Mouse (Mus musculus) lung, embryonic 14.5 days (tissue): ENCODE measurements around the gene Fgfr4. TPM values are rescaled to one million over a fixed set of nuclear protein-coding genes. Genes with fewer than 3 reads are reported as not detected.
A peak's percentile ranks its signal among the peaks of the same experiment; 100 is the strongest.

ENCODE experiments used
- ATAC-seq: fragments of 200-750 bp; cut with Nextera tagmentation; 2 replicates; pipeline ENCODE4 v1.8.0; 2017; ENCODE audit warnings: mild to moderate bottlenecking, moderate TSS enrichment, moderate library complexity; ENCODE audit not compliant: insufficient read depth
- DNase-seq: peaks from one replicate; pipeline ENCODE4 v3.0.0-alpha.2; 2015
- H3K27ac ChIP-seq: fragments of 300-500 bp; sonication (generic); 2 replicates; pipeline ENCODE4 v1.5.1; 2014; ENCODE audit warnings: low read depth, mild to moderate bottlenecking, moderate library complexity
- H3K27me3 ChIP-seq: fragments of 300-500 bp; sonication (generic); 2 replicates; pipeline ENCODE4 v1.6.1; 2014; ENCODE audit warnings: low read length, control low read depth; ENCODE audit not compliant: insufficient read depth
- H3K36me3 ChIP-seq: fragments of 300-500 bp; sonication (generic); 2 replicates; pipeline ENCODE4 v1.6.1; 2014; ENCODE audit warnings: control low read depth; ENCODE audit not compliant: insufficient read depth
- H3K4me1 ChIP-seq: fragments of 300-500 bp; sonication (generic); 2 replicates; pipeline ENCODE4 v1.6.1; 2014; ENCODE audit warnings: antibody characterized with exemption, control low read depth; ENCODE audit not compliant: insufficient read depth
- H3K4me2 ChIP-seq: fragments of 300-500 bp; sonication (generic); 2 replicates; pipeline ENCODE4 v1.6.1; 2014; ENCODE audit warnings: mild to moderate bottlenecking
- H3K4me3 ChIP-seq: fragments of 300-500 bp; sonication (generic); 2 replicates; pipeline ENCODE4 v1.5.1; 2014; ENCODE audit warnings: low read depth, low read length
- H3K9ac ChIP-seq: fragments of 300-500 bp; sonication (generic); 2 replicates; pipeline ENCODE4 v1.6.1; 2014
- H3K9me3 ChIP-seq: fragments of 300-500 bp; sonication (generic); 2 replicates; pipeline ENCODE4 v1.6.1; 2016; ENCODE audit warnings: low read depth, low read length, control low read depth
- CTCF ChIP-seq: IDR thresholded peaks from 2 replicates; pipeline ENCODE4 v1.5.1; 2016; ENCODE audit warnings: antibody characterized with exemption, low read depth
- WGBS: fragments of 180-500 bp; shearing (Covaris S2); extraction: QIAGEN DNeasy Blood & Tissue Kit; methylation state at CpG from one replicate; pipeline ENCODE4 v1.1.7; 2014; 5-methylcytosine and 5-hydroxymethylcytosine counted together
- polyA plus RNA-seq: library from polyadenylated mRNA; unstranded; fragments of >200 nt; fragmentation: Nextera tagmentation; extraction: Ambion mirVana; gene quantifications from 2 replicates; pipeline ENCODE4 v1.2.1, GENCODE M21; 2014

The Fgfr4 gene
- polyA plus RNA-seq, 1 experiment from 2014 or later = 17.3 TPM

GRCm38 (mm10) chr13:55172336-55172770 is 19.9 kb downstream of the Fgfr4 start:
- H3K27me3 ChIP-seq = no peaks in the 10 kb centered on the region
- H3K36me3 ChIP-seq = 0 out of 2 replicates have a peak, but pooled peaks cover 1% of the 10 kb centered on the region
- no peak overlapping the region for H3K9ac ChIP-seq
- no peak overlapping the region for H3K4me3 ChIP-seq
- no peaks in the 10 kb centered on the region for H3K9me3 ChIP-seq
- H3K4me2 ChIP-seq = peak overlapping the region; percentile 58
- ATAC-seq (no peak), DNase-seq (no peak)
- WGBS = 40% methylated on average over 7 of the region's 7 CpGs
- H3K27ac ChIP-seq = peak overlapping the region; percentile 83; the same call in 1 of the 2 replicates
- no peak for TF ChIP-seq CTCF
- H3K4me1 ChIP-seq = peaks cover 7% of the 10 kb centered on the region

DNA sequence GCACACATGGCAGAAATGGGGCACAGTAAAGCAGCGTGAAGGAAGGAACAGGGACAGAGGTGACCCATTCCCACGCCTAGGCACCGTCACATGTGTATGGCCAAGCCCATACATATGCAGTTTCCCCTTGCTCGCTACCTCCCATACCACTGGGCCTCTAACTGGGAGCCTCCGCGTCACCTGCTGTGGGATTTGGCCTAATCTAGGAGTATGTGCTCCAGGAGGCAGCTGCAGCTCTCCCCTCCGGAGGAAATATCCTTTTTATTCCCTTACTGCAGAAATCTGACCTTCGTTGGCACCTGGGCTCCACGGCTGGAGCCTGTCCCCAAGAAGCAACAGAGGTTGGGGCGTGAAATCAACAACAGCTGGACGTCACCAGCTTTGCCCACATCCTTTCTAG is 21.9 kb downstream of the Fgfr4 start:
- H3K4me2 ChIP-seq = no peak overlapping the region
- H3K9ac ChIP-seq = no peak overlapping the region
- 68% methylated on average over 11 of the region's 11 CpGs for WGBS
- no peak overlapping the region for H3K4me3 ChIP-seq
- H3K4me1 ChIP-seq = peaks cover 7% of the 10 kb centered on the region
- H3K9me3 ChIP-seq = no peaks in the 10 kb centered on the region
- TF ChIP-seq CTCF = no peak
- no peak for DNase-seq
- ATAC-seq = no peak
- H3K27ac ChIP-seq = no peak overlapping the region
- H3K27me3 ChIP-seq = no peaks in the 10 kb centered on the region
- H3K36me3 ChIP-seq = no peaks in the 10 kb centered on the region

DNA sequence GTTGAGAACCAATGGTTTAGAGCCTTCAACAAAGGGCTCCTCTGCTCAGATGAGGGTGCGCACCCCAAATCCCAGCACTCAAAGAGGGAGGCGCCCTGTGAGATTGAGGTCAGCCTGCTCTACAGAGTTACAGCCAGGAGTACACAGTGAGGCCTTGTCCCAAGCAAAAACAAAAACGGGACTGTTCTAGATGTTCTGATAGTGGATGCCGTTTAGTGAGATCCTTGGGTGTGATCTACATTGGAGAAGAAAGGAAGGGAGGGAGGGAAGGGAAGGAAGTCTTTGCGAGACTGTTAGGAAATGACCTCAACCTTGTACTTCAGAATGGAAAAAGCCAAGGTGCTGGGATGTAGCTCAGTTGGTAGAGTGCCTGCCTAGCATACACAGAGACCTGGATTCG is 23.8 kb downstream of the Fgfr4 start:
- TF ChIP-seq CTCF = no peak

DNA sequence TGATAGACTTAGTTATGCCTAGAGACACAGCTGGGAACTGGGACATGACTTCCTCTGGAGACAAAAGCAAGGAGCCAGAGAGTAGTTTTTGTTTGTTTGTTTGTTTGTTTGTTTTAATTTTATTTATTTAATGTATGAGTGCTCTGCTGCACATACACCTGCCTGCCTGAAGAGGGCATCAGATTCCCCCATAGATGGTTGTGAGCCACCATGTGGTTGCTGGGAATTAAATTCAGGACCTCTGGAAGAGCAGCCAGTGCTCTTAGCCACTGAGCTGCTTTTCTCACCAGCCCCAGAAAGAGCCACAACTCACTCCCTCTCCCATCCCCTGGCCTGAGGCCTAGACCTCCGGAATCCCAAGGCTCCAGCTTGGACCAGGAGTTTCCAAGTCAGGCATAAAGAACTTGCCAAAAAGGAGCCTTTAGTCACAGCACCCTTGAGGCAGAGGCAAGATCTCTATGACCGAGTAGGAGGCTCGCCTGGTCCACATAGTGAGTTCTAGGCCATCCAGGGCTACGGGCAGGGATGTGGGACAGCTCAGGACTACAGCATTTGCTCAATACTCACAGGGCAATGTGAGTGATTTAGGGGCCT is 25.6 kb downstream of the Fgfr4 start:
- Histone ChIP-seq H3K27me3 (no peaks in the 10 kb centered on the region), H3K4me2 (no peak overlapping the region), H3K4me1 (no peaks in the 10 kb centered on the region), H3K9ac (no peak overlapping the region), H3K36me3 (no peaks in the 10 kb centered on the region), H3K4me3 (no peak overlapping the region), H3K27ac (no peak overlapping the region), H3K9me3 (no peaks in the 10 kb centered on the region)
- 58% methylated on average over 4 of the region's 4 CpGs for WGBS
- TF ChIP-seq CTCF = peak; percentile 48
- ATAC-seq (no peak), DNase-seq (no peak)

More for the DNA sequence above, 23.8 kb downstream of the Fgfr4 start:
- peaks cover 7% of the 10 kb centered on the region for H3K4me1 ChIP-seq
- H3K36me3 ChIP-seq = no peaks in the 10 kb centered on the region
- H3K27me3 ChIP-seq = no peaks in the 10 kb centered on the region
- no peak overlapping the region for H3K9ac ChIP-seq
- no peaks in the 10 kb centered on the region for H3K9me3 ChIP-seq
- no peak for ATAC-seq
- no peak overlapping the region for H3K4me3 ChIP-seq
- no peak overlapping the region for H3K4me2 ChIP-seq
- WGBS = 84% methylated on average over 6 of the region's 6 CpGs
- no peak overlapping the region for H3K27ac ChIP-seq
- DNase-seq = no peak

- Histone ChIP-seq H3K9me3 (no peaks in the 10 kb centered on the region), H3K4me1 (no peaks in the 10 kb centered on the region), H3K4me3 (no peak overlapping the region), H3K27ac (no peak overlapping the region), H3K36me3 (no peaks in the 10 kb centered on the region), H3K27me3 (no peaks in the 10 kb centered on the region), H3K9ac (no peak overlapping the region), H3K4me2 (no peak overlapping the region)
- 24% methylated on average over 2 of the region's 2 CpGs for WGBS
- DNase-seq = peak; percentile 89
- no peak for ATAC-seq
- peak; percentile 93 for TF ChIP-seq CTCF
These were observed 26.1 kb downstream of the Fgfr4 start for GRCm38 (mm10) chr13:55178556-55178955.

DNA sequence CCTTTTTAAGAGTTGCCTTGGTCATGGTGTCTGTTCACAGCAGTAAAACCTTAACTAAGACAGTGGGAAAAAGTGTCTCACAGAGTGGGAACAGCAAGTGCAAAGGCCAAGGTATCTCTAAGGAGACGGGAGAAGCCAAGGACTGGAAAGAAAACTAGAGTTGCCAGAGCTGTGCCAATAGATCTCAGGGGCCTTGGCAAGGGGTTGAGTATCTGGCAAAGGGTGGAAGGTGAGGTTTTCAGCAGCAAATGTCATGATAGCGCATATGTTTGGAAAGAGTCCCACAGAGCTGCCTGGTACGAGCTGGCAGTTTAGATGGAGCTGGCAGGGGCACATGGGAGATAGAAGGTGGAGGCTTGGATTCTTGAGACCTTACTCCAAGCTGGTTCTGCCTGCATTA is 27.2 kb downstream of the Fgfr4 start:
- ATAC-seq = no peak
- Histone ChIP-seq H3K27me3 (no peaks in the 10 kb centered on the region), H3K36me3 (no peaks in the 10 kb centered on the region), H3K9me3 (no peaks in the 10 kb centered on the region), H3K9ac (no peak overlapping the region), H3K4me1 (no peaks in the 10 kb centered on the region), H3K4me2 (no peak overlapping the region), H3K4me3 (no peak overlapping the region), H3K27ac (no peak overlapping the region)
- no peak for TF ChIP-seq CTCF
- 90% methylated on average over 3 of the region's 3 CpGs for WGBS
- no peak for DNase-seq

DNA sequence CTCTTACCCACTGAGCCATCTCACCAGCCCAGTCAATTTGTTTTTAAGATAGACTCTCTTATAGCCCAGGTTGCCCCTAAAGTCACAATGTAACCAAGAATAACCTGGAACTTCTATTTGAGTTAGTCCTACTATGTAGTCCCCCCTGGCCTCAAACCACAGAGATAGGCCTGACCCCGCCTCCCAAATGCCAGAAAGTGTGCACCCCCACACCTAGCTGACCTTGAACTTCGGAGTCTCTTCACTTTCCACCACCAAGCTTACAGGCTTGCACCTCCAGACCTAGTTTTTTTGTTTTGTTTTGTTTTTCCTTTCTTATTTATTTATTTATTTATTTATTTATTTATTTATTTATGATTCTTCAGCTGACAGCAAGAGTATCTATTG is 29.3 kb downstream of the Fgfr4 start:
- 66% methylated on average over 2 of the region's 2 CpGs for whole genome bisulfite sequencing
- Histone ChIP-seq H3K36me3 (no peaks in the 10 kb centered on the region), H3K9me3 (no peaks in the 10 kb centered on the region), H3K4me2 (peak overlapping the region; percentile 70), H3K4me3 (peak overlapping the region; percentile 36), H3K9ac (peak overlapping the region; percentile 49; the same call in 1 of the 2 replicates), H3K4me1 (no peaks in the 10 kb centered on the region), H3K27ac (no peak overlapping the region), H3K27me3 (no peaks in the 10 kb centered on the region)
- DNase-seq (no peak), ATAC-seq (no peak)
- no peak for TF ChIP-seq CTCF
